Mouse (Mus musculus): ENCODE data around the gene Tm4sf5. TPM values are rescaled to one million over a fixed set of nuclear protein-coding genes. Genes with fewer than 3 reads are reported as not detected.

Tm4sf5 gene
- total and polyA plus RNA-seq, 3 experiments = 5.5 to 24.5 (median 11.7) TPM

- Histone ChIP-seq H3K36me3 (replicated peaks in 1 of 2; ENCODE audit: control insufficient read depth in 1 of 2, insufficient read depth in 1 of 2, low read length in 1 of 2) (peaks cover 0 to 44% of the 10 kb centered on the region in 2 experiments), H3K9ac (ENCODE audit: insufficient read depth, low read depth) (no peak within 1 kb of the TSS), H3K27ac (ENCODE audit: insufficient read depth, low read depth) (no peak within 1 kb of the TSS), H3K4me1 (ENCODE audit: control insufficient read depth in 1 of 2, insufficient read depth in 2 of 2) (peaks cover 0 to 18% of the 10 kb centered on the region in 2 experiments; a peak in 2 of 4 replicates), H3K79me2 (replicated peaks; ENCODE audit: control insufficient read depth, extremely low read depth, insufficient read depth, poor library complexity, severe bottlenecking) (no peaks in the 10 kb centered on the region), H3K4me3 (replicated peaks in 1 of 3; ENCODE audit: low read depth in 2 of 3, low read length in 2 of 3, poor library complexity in 1 of 3) (no peak within 1 kb of the TSS), H3K9me3 (replicated peaks; ENCODE audit: low read length) (peaks cover 6% of the 10 kb centered on the region), H3K4me2 (ENCODE audit: insufficient read depth, low read depth, poor library complexity, severe bottlenecking) (no peak within 1 kb of the TSS), H3K27me3 (replicated peaks) (no peaks in the 10 kb centered on the region)
- in situ Hi-C loops (cut with MboI; ENCODE audit: low pct_ligation_motif_present, low pct_unique_long_range_greater_than_20kb, low sequenced_read_pairs) (loop anchor here (5.0 kb wide), 1 partner anchor 43 kb away; no protein-coding TSS in a partner anchor), dilution Hi-C loops (cut with MboI; ENCODE audit: extremely low pct_ligation_motif_present, extremely low pct_unique_long_range_greater_than_20kb, low sequenced_read_pairs) (no loop called here)
- TF ChIP-seq PAX5 (IDR thresholded peaks at IDR 0.05; ENCODE audit: low read length) (no peak), IRF4 (IDR thresholded peaks at IDR 0.05; ENCODE audit: low read depth, low read length) (no peak), SIN3A (IDR thresholded peaks at IDR 0.05; ENCODE audit: low read length) (no peak), JUND (conservative IDR thresholded peaks at IDR 0.05; ENCODE audit: low read depth, low read length) (no peak), NELFE (IDR thresholded peaks at IDR 0.05; ENCODE audit: low read depth, low read length) (no peak), HCFC1 (IDR thresholded peaks at IDR 0.05; ENCODE audit: low read depth, low read length) (no peak), POLR2AphosphoS2 (IDR thresholded peaks at IDR 0.05; ENCODE audit: low read depth, low read length) (no peak), JUN (IDR thresholded peaks at IDR 0.05; ENCODE audit: insufficient read depth, low read depth, low read length) (no peak), POLR2A (IDR thresholded peaks at IDR 0.05; ENCODE audit: low read depth, low read length) (no peak), ZC3H11A (IDR thresholded peaks at IDR 0.05; ENCODE audit: low read depth, low read length) (no peak), RAD21 (IDR thresholded peaks at IDR 0.05; ENCODE audit: low read depth, low read length) (no peak)
- DNase-seq (ENCODE audit: extremely low read depth) = no peak
These were observed 45.4 kb upstream of the Tm4sf5 start, which contains the start of gene Cxcl16 for GRCm38 (mm10) chr11:70459601-70460101. Gene Cxcl16 (minus strand): TSS chr11:70459984.

- in situ Hi-C loops (cut with MboI; ENCODE audit: low pct_ligation_motif_present, low pct_unique_long_range_greater_than_20kb, low sequenced_read_pairs) = loop anchor here (5.0 kb wide), 1 partner anchor 38 kb away; no protein-coding TSS in a partner anchor
- DNase-seq (ENCODE audit: extremely low read depth) = no peak
- dilution Hi-C loops (cut with MboI; ENCODE audit: extremely low pct_ligation_motif_present, extremely low pct_unique_long_range_greater_than_20kb, low sequenced_read_pairs) = no loop called here
These were observed 41.1 kb upstream of the Tm4sf5 start for GRCm38 (mm10) chr11:70463970-70464369.

GRCm38 (mm10) chr11:70465211-70465610 is 39.8 kb upstream of the Tm4sf5 start:
- Histone ChIP-seq H3K4me2 (ENCODE audit: insufficient read depth, low read depth, poor library complexity, severe bottlenecking) (no peak overlapping the region), H3K4me3 (replicated peaks in 1 of 3; ENCODE audit: low read depth in 2 of 3, low read length in 2 of 3, poor library complexity in 1 of 3) (no peak overlapping the region), H3K27ac (ENCODE audit: insufficient read depth, low read depth) (no peak overlapping the region), H3K79me2 (replicated peaks; ENCODE audit: control insufficient read depth, extremely low read depth, insufficient read depth, poor library complexity, severe bottlenecking) (no peaks in the 10 kb centered on the region), H3K9ac (ENCODE audit: insufficient read depth, low read depth) (no peak overlapping the region), H3K36me3 (replicated peaks in 1 of 2; ENCODE audit: control insufficient read depth in 1 of 2, insufficient read depth in 1 of 2, low read length in 1 of 2) (no peaks in the 10 kb centered on the region), H3K4me1 (ENCODE audit: control insufficient read depth in 1 of 2, insufficient read depth in 2 of 2) (peaks cover 0 to 9% of the 10 kb centered on the region in 2 experiments; a peak in 1 of 4 replicates), H3K9me3 (replicated peaks; ENCODE audit: low read length) (peaks cover 6% of the 10 kb centered on the region), H3K27me3 (replicated peaks) (no peaks in the 10 kb centered on the region)
- no peak for TF ChIP-seq TBP (conservative IDR thresholded peaks at IDR 0.05; ENCODE audit: low read depth, low read length)
- no peak for TF ChIP-seq KAT2A (IDR thresholded peaks at IDR 0.05; ENCODE audit: insufficient replicate concordance, low read length)
- TF ChIP-seq MAZ (IDR thresholded peaks at IDR 0.05; ENCODE audit: low read depth, low read length) = no peak
- no peak for TF ChIP-seq IRF4 (IDR thresholded peaks at IDR 0.05; ENCODE audit: low read depth, low read length)
- no peak for TF ChIP-seq PAX5 (IDR thresholded peaks at IDR 0.05; ENCODE audit: low read length)
- no peak for TF ChIP-seq ZMIZ1 (IDR thresholded peaks at IDR 0.05; ENCODE audit: low read depth, low read length)
- TF ChIP-seq RCOR1 (conservative IDR thresholded peaks at IDR 0.05; ENCODE audit: low read depth, low read length) = no peak
- no peak for TF ChIP-seq TCF12 (IDR thresholded peaks at IDR 0.05; ENCODE audit: low read depth, low read length)
- no peak for DNase-seq (ENCODE audit: extremely low read depth)
- dilution Hi-C loops (cut with MboI; ENCODE audit: extremely low pct_ligation_motif_present, extremely low pct_unique_long_range_greater_than_20kb, low sequenced_read_pairs) = no loop called here
- in situ Hi-C loops (cut with MboI; ENCODE audit: low pct_ligation_motif_present, low pct_unique_long_range_greater_than_20kb, low sequenced_read_pairs) = no loop called here

More at GRCm38 (mm10) chr11:70463970-70464369, 41.1 kb upstream of the Tm4sf5 start:
- no peak for TF ChIP-seq MAX (IDR thresholded peaks at IDR 0.05; ENCODE audit: low read length)
- no peak for TF ChIP-seq E2F4 (IDR thresholded peaks at IDR 0.05; ENCODE audit: insufficient replicate concordance, low read depth, low read length)
- TF ChIP-seq SIN3A (IDR thresholded peaks at IDR 0.05; ENCODE audit: low read length) = no peak
- H3K27ac ChIP-seq (ENCODE audit: insufficient read depth, low read depth) = no peak overlapping the region
- peaks cover 0 to 9% of the 10 kb centered on the region in 2 experiments; a peak in 1 of 4 replicates for H3K4me1 ChIP-seq (ENCODE audit: control insufficient read depth in 1 of 2, insufficient read depth in 2 of 2)
- no peaks in the 10 kb centered on the region for H3K79me2 ChIP-seq (replicated peaks; ENCODE audit: control insufficient read depth, extremely low read depth, insufficient read depth, poor library complexity, severe bottlenecking)
- no peak overlapping the region for H3K4me3 ChIP-seq (replicated peaks in 1 of 3; ENCODE audit: low read depth in 2 of 3, low read length in 2 of 3, poor library complexity in 1 of 3)
- no peak overlapping the region for H3K9ac ChIP-seq (ENCODE audit: insufficient read depth, low read depth)
- H3K36me3 ChIP-seq (replicated peaks in 1 of 2; ENCODE audit: control insufficient read depth in 1 of 2, insufficient read depth in 1 of 2, low read length in 1 of 2) = peaks cover 0 to 9% of the 10 kb centered on the region in 2 experiments
- no peaks in the 10 kb centered on the region for H3K27me3 ChIP-seq (replicated peaks)
- H3K4me2 ChIP-seq (ENCODE audit: insufficient read depth, low read depth, poor library complexity, severe bottlenecking) = no peak overlapping the region
- peaks cover 6% of the 10 kb centered on the region for H3K9me3 ChIP-seq (replicated peaks; ENCODE audit: low read length)
